Mouse (Mus musculus): ENCODE measurements at regions not wholly inside any gene's neighbourhood (a gene's known extent, or its start where the extent isn't known, plus 50 kb on each side); places are given as distances from the start of the nearest gene placed in this dataset.
A peak's percentile ranks its signal among the peaks of the same experiment; 100 is the strongest.

DNA sequence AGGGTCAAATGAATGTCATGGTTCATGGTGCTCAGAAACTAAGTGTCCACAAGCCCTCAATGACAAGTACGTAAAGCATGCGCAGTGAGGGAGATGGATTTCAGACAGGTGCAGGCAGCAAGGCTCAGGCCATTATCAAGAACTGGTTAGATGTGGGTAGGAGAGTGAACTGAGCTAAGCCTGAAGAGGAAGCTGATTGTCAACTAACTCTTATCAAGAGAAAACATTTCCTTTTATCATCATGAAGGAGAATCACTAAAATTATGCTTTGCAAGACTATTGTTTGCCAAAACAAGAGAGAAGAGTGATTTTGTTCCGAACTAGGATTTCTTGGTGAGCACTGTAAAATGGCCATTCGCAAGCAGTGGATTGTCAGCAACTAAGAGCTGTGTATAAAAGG, 164.7 kb upstream of the Fam98a start:
- DNase-seq (ENCODE audit: low spot score), result no peak

DNA sequence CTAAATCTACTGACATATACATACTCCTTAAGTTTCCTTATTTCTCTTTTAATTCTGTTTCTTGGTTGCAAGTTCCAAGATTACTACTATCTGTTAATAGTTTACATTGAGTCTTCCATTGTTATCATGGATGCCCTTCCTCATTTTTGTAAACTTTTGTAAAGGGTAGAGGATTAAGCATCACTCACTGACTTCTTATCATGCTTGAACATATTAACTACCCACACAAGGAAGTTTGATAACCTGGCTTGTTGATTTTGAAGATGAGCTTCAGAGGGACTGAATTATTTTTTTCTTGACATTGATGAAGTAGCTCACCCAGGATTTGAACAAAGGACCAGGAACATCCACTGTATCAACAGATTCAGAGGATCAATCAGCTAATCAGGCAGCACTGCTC, 162.8 kb upstream of the Fam98a start:
- DNase-seq (ENCODE audit: low spot score), result no peak

DNA sequence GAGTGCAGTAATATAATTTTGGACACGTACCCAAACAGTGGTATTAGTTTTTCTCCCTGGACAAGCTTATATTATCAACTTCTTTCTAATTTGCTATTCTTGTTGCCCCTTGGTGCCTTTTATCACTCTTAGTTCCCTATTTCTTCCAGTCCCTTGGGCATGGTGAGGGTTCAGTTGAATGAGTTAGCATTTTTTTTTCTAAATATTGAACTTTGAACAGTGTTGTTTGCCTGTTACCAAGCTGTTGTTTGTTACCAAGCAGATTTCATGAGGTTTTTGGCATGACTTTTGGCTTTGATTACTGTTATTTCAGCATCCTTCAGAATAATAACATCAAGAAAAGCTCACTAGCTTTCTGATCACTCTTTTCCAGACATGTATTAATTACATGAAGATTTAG, 162.3 kb upstream of the Fam98a start:
- DNase-seq (ENCODE audit: low spot score), result no peak

DNA sequence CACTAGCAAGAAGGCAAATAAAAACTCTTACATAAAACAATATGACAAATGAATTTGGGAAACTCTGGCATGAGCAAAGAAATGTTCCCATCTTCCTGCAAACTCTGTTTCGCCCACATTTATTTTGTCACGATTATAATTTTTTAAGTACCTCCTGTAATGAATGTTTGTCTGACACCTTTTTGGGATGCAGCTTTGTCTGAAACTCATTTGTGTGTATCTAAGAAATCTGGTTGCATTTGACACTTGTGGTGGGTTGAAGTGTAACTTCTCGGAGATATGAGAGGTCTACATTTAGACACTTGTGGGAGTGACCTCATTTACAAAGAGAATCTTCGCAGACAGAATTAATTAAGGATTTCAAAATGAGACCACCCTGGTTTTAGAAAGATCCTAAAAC, 155.9 kb upstream of the Fam98a start:
- DNase-seq (ENCODE audit: low spot score), result no peak

DNA sequence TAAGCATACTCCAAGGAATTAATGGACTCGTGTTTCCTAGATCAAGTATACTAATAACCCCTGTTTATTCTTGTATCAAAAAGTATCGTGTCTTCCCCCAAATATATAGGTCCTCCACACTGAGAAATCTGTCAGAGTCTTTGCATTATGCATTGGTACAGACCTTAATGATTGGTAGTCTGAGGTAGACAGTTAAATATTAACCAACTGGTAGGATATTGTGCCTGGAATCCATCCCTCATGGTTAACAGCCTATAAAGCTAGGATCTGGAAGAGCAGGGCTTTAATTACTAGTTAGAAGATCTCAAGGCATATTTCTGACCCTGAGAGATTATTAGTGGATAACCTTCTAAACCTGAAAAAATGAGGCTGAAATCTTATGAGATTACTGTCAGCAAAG, 153.6 kb upstream of the Fam98a start:
- no peak for DNase-seq (ENCODE audit: low spot score)

DNA sequence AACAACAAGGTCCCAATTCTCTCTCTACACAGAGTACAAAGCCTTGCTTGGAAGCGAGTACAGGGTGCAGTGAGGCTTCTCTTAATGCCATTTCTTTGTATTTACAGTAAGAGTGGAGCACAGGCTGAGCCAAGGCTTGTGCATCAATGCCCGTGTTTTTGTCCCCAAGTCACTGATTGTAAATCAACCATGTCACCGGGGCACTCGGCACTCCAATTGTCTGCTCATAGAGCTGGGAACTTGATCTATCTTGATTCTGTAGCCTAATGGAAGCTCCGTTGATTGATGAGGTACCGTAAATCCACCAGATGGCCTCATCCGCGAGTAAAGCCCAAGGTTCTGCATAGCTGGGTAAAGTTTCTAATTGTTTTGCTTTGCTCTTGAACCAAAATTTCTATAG, 152.1 kb upstream of the Fam98a start:
- no peak for DNase-seq (ENCODE audit: low spot score)

DNA sequence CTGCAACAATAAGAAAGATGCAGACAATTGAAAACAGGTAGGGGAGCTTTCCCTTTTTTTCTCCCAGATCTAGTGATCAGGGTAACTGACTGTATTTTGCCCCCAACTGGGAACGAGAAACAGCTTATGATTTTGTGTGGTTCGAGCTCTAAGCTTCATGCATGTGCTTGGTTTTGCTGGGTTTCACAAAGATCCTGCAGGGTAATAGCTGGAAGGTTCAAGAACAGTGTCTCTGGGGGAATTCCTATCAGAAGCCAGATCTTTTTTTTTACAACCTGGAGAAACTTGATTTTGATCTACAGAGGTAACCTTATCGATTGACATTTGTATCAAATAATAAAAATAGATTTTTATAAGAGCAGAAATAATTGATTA, 145.0 kb upstream of the Fam98a start:
- no peak for DNase-seq (ENCODE audit: low spot score)

DNA sequence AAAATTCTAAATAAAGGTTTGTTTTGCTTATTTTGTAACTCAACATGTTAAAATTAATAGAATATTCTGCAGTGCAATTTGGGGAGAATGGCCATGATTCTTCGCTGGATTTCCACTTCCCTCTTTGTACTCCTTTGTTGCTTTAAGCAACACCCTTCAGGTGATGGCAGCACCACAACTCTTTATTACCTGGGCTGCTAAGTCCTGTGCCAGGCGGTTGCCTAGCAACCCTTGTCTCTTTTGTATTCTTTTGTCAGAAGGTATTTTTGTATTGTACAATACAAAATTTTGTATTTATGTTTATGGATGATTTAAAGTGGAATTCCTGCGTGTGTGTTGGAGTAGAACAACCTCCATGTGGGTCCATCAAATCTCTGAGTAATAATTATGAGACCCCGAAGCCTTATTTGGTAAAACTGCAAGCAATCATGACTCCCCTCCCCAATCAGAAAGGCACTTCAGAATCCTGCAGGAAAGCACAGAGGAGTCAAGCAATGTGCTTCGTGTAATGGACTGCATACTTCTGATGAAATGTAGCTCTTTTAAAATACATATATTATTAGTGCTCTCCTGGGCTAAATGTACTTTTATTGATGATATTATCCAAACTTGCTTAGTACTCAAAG, 144.5 kb upstream of the Fam98a start:
- no peak for DNase-seq (ENCODE audit: low spot score)

DNA sequence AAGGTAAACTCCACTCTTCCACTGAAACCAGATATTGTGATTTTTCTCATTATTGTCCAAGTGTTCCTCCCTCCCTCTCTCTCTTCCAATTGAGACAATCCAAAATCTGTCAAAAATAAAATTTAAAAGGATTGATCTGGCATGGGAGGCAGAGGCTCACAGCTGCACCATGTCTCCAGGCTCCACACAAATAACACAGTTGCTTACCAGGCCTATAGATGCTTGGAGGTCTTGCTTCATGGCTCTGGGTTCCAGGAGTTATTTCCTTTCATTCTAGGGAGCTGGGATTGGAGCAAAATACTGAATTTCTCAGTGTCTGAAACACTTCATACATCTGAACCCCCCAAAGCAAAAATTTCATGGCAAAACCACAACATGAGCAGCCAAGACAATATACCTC, 134.2 kb upstream of the Fam98a start:
- DNase-seq (ENCODE audit: low spot score), result no peak

DNA sequence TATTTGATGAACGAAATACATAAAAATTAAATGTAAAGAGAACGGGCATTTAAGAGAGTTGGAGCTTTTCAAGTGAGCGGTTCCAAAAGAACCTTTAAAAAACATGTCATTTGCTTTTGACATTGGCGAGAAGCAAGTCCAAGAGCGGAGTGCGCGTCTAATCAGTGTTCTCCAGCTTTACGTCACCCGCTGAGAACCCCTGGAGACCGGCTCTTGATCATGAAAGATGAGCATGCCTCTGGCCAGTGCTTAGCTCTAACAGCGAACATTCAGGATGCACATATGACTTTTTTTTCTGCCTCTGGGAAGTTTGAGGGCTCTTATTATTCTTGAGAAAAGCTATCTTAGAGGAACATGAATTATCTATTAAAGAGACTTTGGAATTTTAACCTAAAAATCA, 95.2 kb upstream of the Fam98a start:
- no peak for DNase-seq (ENCODE audit: low spot score)

DNA sequence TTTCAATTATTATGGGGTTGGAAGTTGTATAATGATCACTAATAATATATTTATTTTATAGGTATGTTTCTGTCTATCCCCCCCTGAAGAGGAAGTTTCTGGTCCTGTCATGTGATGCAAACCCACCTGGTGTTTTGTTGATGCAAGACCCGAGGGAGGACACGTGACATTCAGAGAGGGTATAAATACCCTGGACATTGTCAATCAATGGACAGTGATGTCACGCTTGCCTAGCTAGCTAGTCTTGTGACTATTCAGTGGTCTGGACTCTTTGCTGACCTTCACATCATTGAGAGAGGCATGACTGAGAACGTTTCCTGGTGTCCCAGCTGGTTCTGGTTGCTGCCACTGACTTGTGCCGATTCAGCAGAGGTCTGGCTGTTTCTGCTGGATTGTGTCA, 93.0 kb upstream of the Fam98a start:
- no peak for DNase-seq (ENCODE audit: low spot score)

DNA sequence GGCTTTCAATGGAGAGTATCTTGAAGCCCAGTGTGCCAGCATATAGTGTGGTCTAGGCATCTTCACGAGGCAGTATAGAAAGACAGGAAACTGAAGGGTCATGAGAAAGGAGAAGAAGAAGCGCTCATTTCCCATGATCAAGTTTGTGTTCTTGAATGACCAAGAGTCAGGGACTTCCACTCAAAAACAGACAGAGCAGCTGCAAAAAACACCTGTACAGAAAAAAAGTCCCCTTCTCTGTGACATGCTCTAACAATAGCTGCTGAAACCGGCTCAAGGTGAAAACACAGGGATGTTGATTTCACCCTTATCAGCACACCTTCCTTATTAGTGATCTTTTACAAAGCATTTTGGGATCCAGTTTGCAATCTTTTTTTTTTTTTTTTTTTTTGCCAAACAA, 90.6 kb upstream of the Fam98a start:
- DNase-seq (ENCODE audit: low spot score), result no peak

DNA sequence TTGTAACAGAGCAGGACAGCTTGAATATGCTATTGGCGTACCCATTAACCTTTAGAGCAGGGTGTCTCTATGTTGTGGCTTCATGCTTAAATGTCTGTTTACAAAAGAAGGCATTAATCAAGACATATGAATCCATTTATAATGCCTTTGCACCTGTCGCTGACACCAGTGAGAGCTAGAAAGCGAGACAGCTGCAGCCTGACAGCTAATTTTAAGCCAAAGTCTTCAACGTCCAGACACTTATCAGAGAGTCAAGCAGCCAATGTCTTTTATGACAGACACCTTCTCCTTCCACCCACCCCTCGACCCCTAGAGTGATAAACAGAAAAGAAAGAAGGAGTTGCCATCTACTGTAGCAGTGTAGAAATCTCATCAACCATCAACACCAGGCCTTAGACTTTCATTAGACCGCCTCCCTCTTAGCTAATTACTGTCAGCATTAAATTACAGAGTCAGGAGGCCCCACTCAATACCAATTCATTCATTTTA, 89.3 kb upstream of the Fam98a start:
- no peak for DNase-seq (ENCODE audit: low spot score)

DNA sequence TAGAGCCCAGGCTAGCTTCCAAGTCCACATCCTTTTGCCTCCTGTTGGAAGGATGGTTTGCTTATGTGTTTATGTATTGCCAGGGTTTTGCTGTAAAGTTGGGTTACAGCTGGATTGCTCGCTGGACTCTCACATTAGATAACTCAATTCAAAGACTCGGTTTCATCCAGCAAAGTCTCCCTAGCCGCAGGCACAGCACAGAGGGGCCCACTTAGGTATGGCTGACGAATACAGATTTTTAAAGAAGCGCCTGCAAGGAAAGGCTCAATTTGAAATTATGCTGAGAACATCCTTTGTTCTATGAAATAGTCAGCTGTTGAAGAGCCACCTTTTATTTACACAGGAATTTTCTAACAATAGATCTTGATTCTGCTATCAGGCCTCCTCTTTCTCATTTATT, 88.8 kb upstream of the Fam98a start:
- DNase-seq (ENCODE audit: low spot score), result no peak

DNA sequence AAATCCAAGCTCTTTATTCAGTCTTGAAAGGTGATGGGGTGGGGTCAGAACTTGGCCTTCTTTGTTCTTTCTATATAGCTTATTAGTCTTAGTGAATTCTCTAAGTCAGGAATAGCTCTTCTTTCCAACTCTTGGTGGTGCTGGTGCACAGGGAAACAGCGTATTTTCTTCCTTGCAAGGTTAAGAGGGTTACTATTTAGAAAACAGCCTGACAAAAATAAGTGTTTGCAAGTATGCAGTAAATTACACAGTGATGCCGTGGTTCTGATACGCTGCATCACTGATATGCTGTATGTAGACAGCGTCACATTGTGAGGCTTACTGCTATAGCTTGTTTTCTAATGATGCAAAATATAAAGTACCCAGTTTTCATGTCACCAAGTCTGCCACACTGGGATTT, 78.1 kb upstream of the Fam98a start:
- DNase-seq (ENCODE audit: low spot score), result no peak

DNA sequence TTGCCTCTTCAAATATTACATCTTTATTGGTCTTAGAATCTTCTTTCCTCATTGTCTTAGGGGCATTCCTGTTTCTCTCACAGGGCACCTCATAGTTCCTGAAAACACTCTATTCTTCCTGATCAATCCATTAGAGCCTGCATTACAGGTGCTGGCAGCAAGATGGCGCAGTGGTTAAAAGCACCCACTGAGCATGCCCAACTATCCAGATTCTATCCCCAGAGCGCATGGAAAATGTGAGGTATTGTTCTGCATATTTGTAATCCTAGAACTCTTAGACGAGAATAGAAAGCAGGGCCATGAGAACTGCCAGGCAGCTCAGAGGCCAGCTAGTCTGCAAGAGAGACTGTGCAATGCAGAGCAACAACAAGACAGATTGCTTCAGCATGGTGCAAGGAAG, 67.7 kb upstream of the Fam98a start:
- no peak for DNase-seq (ENCODE audit: low spot score)

DNA sequence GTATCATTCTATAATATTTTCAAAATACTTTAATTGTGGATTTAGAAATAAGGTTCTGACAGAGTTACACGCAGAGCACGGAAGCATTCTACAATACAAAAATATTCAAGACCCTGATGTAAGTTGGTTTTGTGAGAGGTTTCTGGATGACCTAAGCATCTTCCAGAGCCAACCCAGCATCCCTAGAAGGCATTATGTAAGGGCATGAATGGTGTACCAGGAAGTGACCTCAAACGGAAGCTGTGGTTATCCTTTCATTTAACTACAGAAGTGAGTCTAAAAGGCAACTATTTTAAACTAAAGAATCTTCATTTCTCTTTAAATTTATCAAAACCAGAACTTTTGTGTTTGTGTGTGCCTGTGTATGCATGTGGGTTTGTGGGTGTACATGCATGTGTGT, 66.8 kb upstream of the Fam98a start:
- no peak for DNase-seq (ENCODE audit: low spot score)

DNA sequence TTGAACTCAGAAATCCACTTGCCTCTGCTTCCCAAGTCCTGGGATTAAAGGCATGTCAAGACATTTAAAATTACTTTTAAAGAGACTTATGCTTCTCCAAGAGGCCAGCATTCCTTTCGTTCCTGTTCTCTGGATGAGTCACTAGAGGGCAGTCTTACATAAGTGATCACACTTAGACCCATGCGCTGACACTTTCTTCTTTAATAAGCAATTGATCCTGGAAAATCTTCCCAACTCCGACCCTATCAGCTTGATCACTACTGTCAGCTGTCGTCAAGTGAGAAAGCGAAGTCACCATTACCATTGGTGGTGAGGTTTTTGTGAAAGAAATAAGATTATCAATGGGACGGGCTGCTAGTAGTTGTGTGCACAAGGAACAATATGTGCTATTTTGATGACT, 65.5 kb upstream of the Fam98a start:
- peak; percentile 9 for DNase-seq (ENCODE audit: low spot score)

DNA sequence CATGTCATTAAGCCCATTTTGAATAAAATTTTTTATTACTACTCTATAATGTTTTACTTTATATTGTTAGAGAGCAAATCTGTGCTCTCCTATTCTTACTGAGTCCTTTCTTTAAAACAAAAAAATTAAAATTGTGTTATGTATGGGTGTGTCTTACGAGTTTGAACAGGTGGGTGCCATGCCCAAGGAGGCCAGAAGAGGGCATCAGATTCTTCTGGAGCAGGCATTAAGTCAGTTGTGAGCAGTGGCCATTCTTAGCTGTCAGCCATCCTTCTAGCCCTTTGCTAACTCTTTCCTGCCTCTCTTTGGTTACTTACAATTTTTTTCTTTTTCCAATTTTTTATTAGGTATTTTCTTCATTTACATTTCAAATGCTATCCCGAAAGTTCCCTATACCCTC, 63.6 kb upstream of the Fam98a start:
- DNase-seq (ENCODE audit: low spot score), result no peak

DNA sequence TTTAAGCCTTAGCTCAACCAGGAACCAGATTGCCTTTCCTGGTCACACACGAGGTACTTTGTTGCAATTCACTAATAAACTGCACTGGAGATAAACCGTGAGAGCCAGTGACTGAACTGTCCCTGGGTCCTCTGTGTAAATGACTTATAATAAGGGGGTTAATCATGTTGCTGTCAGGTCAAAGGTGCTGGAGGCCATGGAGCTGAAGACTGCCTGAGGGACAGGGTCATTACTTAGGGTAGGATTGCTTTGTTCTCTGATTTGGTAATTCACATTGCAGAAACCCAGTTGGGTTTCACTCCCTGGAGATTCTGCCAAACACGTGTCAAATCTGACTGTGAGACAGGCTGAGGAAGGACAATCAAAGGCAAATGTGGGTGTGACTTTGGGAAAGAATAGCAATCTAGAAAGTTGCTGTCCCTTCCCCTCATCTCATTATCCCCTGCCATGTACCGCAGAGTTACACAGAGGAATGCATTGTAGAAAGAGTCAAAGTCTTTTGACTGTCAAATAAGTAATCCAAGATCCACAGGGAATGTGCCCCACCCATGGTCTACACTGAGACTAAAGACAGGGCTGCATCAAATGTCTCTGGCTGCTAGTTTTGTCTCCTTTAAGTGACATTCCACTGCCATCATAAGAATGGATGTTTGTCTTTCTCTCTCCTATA, 51.8 kb upstream of the Fam98a start:
- no peak for DNase-seq (ENCODE audit: low spot score)

Measured in gastrocnemius, adult 18-20 months (tissue).